Mouse (Mus musculus) spleen, postnatal 4 days (tissue): ENCODE results near the gene Naa40.

Experiments
- DNase-seq, 2 experiments: peaks; one replicate each; pipeline ENCODE4 v3.0.0; 2022; ENCODE audit warnings: low spot score in 2 of 2

Gene Naa40

GRCm38 (mm10) chr19:7265478-7266191 lies 24.7 kb upstream of the Naa40 start:
- DNase-seq = no peak

DNA sequence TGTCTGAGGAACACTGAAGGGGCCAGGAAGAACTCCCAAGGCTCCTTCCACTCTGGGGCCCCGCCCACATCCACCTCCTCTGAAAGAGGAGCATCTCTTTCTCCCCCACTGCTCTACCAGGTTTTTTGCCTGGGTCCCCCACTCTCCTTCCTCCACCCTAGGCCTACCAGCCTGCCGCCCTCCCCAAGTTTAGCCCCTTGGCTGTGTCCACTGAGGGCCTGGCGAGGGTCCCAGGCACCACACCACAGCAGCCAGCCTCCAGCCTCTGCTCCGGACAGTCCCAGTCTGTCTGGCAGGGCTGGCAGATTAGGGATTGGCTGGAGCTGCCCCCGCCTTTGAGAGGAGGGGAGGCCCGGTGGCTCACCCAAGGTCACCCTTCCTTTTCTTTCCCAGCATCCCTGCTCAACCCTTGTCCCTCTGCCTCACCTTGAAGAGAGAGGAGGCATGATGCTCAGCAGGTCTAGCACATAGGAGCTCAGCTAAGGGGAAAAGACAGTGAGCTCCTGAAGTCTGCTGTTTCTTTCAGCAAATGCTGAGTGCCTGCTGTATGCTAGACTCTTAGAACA lies 23.9 kb upstream of the Naa40 start:
- DNase-seq = no peak

DNA sequence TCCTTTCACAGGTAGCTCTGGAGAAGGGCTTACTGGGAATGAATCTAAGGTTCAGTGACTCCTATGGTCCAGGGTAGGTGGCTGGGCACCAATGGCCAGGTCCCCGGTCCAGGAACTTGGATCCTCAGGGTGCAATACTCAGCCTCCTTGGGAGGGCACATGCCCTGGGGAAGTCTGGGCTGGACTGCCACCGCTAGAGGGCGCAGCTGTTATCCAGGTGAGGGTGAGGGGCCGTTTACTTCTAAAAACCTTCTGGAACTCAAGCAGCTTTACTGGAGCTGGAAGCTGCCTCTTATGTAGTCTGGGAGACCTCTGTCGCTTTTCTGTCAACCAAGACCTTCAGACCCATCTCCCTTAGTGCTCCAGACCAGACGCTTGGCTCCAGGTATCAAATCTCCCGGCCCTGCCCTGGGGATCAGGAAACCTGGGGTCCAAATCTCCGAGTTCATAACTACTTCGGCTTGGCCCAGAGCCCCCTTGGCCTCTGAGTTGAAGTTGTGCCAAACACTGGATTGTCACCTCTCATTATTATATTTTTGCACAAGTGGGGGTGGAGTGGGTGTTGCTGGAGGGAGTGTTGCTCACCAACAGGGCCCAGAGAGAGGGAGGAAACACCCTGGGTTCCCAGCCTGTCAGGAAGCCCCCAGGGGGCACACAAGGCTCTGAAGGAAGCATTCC lies 23.2 kb upstream of the Naa40 start:
- DNase-seq = peak; percentile 78 to 96

DNA sequence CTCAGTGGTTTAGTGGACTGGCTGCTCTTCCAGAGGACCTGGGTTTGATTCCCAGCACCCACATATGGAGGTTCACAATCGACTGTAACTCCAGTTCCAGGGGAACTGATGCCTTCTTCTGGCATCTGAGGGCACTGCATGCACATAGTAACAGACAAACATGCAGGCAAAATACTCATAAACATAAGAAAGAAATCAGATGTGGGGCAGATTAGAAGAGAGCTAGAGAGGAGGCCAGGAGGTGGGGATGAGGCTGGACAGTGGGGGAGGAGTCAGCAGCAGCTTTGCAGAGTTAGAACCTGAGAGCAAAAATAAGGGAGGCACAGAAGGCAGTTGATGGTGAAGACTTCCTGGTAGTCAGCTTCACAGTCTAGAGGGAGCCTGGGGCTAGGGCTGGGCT lies 21.6 kb upstream of the Naa40 start:
- DNase-seq = no peak

DNA sequence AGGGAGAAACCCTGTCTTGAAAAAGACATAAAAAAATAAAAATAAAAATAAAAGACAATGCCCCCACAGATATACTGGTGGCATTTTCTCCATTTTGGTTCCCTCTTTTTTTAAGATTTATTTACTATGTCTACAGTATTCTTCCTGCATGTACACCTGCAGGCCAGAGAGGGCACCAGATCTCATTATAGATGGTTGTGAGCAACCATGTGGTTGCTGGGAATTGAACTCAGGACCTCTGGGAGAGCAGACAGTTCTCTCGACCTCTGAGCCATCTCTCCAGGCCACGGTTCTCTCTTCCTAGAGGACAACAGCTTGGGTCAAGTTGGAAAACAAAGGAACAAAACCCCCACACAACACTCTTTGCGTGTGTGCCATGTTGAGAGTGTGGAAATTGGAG lies 21.0 kb upstream of the Naa40 start:
- DNase-seq = no peak

GRCm38 (mm10) chr19:7261476-7261875 lies 20.5 kb upstream of the Naa40 start:
- no peak for DNase-seq

DNA sequence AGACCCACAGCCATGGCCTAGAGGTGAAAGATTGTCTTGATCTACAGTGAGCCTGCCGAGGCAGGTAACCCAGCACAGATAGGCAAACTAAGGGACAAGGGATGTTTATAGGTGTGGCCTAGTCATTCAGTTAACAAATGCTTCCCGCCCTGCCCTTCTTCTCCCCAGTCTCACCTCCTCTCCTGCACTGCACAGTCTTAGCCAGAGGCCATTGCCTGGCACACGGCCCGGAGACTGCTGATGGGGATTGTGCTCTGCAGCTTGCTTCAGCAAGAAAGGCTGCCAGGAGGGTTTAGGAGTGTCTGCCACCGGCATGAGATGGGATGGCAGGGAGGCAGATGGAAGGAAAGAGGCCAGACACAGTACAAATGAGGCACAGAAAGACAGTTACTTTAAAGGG lies 16.9 kb upstream of the Naa40 start:
- no peak for DNase-seq

- no peak for DNase-seq
Observed at GRCm38 (mm10) chr19:7246021-7246420, 5.0 kb upstream of the Naa40 start.

- DNase-seq = peak in 1 of 2 experiments; percentile 25
Observed at GRCm38 (mm10) chr19:7240291-7240690, 692 bp downstream of the Naa40 start.

- DNase-seq = no peak
Observed at GRCm38 (mm10) chr19:7239574-7239973, 1.4 kb downstream of the Naa40 start.

DNA sequence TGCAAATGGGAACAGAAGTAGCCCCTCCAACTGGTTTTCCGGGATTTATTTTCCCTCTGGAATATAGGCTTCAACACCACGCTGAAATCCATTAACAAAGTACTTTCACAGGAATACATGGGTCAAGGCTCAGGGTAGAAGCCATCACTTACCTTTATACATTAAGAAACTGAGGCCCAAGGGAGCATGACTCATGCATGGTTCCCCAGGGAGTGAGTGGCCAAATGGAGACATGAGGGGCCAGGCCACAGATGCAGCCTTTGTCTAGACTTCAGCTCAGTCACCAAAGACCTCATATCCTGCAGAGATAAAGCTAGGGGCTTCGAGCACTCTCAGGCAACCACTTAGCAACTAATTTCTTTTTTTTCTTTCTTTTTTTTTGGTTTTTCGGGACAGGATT lies 4.2 kb downstream of the Naa40 start:
- DNase-seq = no peak

DNA sequence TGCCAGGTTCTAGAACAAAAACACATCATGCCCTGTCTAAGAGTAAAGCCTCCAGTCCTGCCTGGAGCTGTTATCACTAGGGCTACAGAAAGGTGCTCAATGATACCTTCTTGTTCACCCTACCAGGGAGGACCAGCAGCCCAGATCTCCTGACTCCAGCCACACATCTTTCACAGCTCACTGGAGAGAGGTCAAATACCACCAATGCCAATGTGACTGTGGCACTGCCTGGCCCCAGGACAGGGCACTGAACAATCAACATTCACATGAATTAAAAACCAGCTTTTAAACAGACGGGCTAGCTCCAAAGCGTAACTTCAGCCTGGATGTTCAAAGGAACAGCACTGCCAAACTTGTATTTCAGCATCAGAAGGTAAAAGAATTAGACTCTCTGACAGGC lies 5.0 kb downstream of the Naa40 start:
- no peak for DNase-seq

- no peak for DNase-seq
Observed at GRCm38 (mm10) chr19:7235461-7235860, 5.5 kb downstream of the Naa40 start.

GRCm38 (mm10) chr19:7234537-7235221 lies 6.3 kb downstream of the Naa40 start:
- DNase-seq = peak; percentile 73 to 86

- DNase-seq = peak in 1 of 2 experiments; percentile 39
Observed at GRCm38 (mm10) chr19:7226511-7226914, 14.5 kb downstream of the Naa40 start.

DNA sequence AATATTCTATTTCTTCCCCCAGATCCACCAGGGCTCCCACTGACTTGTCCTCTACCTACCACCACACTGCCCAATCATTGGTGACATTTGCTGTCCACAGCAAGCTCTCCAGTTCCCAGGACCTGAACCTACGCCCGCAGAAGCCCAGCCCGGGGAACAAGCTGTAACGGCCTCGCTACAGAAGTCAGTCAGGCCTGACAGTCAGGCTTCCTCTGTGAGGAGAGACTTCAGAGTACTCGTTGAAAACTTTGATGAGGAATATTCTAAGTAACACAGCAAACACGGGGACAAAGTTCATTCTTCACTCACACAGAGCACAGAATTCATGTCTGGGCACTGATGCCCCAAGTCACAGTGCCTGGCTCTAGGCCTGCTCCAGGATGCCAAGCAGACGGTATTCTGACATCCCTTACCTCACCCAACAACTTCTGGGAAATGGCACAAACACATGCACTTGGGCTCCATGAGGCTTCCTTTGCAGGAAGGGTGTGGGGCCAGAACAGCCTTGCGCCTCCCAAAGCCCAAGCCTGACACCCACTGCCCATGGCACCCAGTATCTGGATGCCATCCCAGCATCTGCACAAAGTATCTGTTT lies 15.8 kb downstream of the Naa40 start:
- no peak for DNase-seq

GRCm38 (mm10) chr19:7224253-7224652 lies 16.7 kb downstream of the Naa40 start:
- DNase-seq = no peak

DNA sequence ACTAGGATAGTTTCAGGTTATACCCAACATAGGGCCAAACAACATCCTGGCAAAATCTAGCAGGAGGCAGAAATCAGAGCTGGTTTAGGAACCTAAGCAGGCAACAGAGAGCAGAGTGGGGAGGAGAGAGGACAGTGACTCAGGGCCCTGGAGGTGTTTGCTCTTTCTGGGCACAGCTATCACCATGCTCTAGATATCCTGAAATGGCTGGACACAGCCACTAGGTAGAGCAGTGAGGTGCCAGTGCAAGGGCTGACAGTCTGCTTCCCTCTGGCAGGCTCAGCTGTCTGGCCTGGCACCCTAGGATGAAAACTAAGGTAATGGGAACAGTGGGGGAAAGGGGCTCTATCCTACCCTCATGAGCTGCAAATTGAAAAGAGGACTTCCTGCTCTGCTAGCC lies 17.5 kb downstream of the Naa40 start:
- no peak for DNase-seq

DNA sequence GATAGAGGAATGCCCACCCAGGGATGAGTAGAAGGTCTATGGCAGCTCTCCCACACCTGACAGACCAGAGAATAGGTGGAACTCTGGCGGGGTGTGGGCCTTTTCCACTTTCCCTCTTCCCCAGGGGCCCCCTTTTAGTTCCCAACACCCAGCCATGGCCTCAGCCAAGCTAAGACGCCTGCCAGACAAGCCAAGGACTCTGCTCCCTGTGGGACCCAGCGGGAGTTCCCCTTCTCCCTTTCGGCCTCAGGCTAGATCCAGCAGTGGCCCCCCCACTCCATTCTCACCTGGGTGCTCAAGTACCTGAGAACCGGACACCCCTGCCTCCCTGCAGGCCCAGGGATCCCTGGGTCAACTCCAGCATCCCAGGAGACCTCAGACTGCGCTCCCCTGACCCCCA lies 18.8 kb downstream of the Naa40 start:
- no peak for DNase-seq

DNA sequence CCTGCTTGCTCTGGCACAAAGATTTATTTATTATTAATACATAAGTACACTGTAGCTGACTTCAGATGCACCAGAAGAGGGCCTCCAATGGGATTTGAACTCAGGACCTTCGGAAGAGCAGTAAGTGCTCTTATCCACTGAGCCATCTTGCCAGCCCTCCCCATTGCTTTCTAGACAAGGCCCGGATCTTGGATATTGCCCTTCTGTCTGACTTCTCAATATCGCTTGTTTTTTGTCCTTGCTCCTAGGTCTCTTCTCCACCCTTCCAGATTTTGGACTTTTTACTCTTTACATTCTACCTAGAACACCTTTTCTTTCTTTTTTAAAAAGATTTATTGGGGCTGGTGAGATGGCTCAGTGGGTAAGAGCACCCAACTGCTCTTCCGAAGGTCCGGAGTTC lies 22.2 kb downstream of the Naa40 start:
- no peak for DNase-seq

DNA sequence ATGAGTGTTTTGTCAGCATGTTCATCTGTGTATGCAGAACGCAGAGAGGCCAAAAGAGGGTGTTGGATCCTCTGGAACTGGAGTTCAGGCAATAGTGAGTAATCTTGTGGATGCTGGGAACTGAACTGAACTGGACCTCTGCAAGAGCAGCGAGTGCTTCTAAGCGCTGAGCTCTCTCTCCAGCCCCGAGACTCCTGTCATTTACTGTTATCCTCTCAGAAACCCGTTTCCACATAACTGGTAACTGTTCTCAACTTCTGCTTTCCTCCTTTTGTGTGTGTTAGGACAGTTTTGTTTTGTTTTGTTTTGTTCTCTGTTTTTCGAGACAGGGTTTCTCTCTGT lies 23.1 kb downstream of the Naa40 start:
- no peak for DNase-seq

DNA sequence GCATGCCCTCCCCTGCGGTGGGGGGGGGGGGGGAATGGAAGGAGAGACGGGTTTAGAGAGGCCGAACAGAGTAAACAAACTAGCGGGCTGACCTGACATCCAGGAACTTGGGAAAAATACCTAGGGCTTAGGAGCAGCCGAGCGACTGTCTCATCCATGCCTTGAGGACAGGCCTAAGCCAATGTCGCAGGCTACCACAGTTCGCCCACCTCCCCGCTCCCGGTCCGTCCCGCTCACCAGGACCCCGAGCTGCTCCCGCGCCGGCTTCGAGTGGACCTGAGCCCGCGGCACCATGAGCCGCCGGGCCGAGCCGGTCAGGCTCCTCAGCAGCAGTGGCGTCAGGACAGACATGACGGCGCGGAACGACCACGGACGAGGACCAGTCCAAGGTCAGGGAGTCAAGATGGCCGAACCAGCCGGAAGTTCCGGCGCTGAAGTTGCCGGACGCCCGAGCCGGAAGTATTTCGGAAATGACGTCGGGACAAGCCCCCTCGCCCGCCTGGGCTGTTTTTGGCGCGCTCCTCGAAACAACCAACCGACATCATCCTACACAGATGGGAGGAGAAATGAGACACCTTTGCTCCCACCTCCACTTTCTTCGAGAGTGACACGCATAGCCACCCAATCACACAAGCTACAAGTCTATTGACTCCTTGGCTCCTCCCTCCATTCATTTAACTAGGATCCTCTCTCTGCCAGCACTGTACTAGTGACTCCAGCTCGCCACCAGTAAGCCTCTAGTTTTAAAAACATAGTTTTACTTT lies 23.6 kb downstream of the Naa40 start, which contains the start of gene Cox8a:
Gene Cox8a, minus strand, starts transcription at position 455 of the 764 bp plus-strand sequence.
- DNase-seq = peak; percentile 93 to 96
